Mouse (Mus musculus) G1E (cell line): Measurements from ENCODE around the gene Ipcef1.

ENCODE experiments used
- CTCF ChIP-seq: IDR thresholded peaks from 2 replicates; pipeline ENCODE4 v1.5.1; 2012; ENCODE audit warnings: low read depth, low read length, inconsistent platforms, mixed read lengths
- GATA1 ChIP-seq: IDR thresholded peaks from 2 replicates; pipeline ENCODE4 v1.6.1; 2012; ENCODE audit warnings: borderline replicate concordance, low read length, inconsistent platforms, mixed read lengths
- GATA2 ChIP-seq: IDR thresholded peaks from 2 replicates; pipeline ENCODE4 v1.6.1; 2012; ENCODE audit warnings: low read depth, low read length, inconsistent platforms, borderline replicate concordance
- POLR2AphosphoS5 ChIP-seq: IDR thresholded peaks from 2 replicates; pipeline ENCODE4 v1.6.1; 2012; ENCODE audit warnings: low read depth, low read length, inconsistent platforms; ENCODE audit not compliant: insufficient replicate concordance
- TAL1 ChIP-seq: conservative IDR thresholded peaks from 2 replicates; pipeline ENCODE4 v1.6.1; 2012; ENCODE audit warnings: low read depth, low read length, inconsistent platforms, mixed read lengths

DNA sequence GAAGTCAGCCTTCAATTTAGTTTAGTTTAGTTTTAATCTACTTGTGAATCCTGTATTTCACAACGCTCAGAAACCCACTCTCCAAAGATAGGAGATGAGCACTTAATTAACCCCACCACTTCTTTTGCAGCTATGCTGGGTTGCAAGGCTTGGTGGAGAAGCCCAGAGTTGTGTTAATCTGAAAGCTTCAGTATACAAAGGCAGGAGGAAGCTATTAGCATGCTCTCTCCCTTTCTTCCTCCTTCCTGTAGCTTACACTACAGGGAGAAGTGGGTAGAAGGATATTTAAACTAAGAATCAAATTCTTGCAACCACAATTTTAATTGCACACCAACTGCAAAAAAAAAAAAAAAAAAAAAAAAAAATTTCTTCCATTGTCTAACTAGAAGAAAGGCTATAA is 136.3 kb downstream of the Ipcef1 start:
- TF ChIP-seq CTCF (no peak), GATA1 (no peak), TAL1 (no peak), POLR2AphosphoS5 (no peak), GATA2 (no peak)
